Mouse (Mus musculus) thymus, adult 2 months (tissue): ENCODE results near the gene Strap.

Source experiments
- CTCF ChIP-seq: fragments of 200-500 bp; IDR thresholded peaks from 2 replicates; pipeline ENCODE4 v1.5.1; 2012; ENCODE audit warnings: mild to moderate bottlenecking, control low read depth, low read length, moderate library complexity, borderline replicate concordance; ENCODE audit not compliant: control insufficient read depth, poor library complexity, insufficient read depth; ENCODE audit errors: extremely low read depth
- POLR2A ChIP-seq: fragments of 200-500 bp; IDR thresholded peaks from 2 replicates; pipeline ENCODE4 v1.6.1; 2012; ENCODE audit warnings: mild to moderate bottlenecking, low read length, control low read depth, moderate library complexity; ENCODE audit not compliant: control insufficient read depth, poor library complexity, insufficient read depth; ENCODE audit errors: extremely low read depth

GRCm38 (mm10) chr6:137776981-137777380 lies 42.1 kb downstream of the Strap start:
- TF ChIP-seq CTCF (no peak), POLR2A (no peak)
